ENCODE assay signal across 13 mouse cellular contexts in the genomic region with DNA sequence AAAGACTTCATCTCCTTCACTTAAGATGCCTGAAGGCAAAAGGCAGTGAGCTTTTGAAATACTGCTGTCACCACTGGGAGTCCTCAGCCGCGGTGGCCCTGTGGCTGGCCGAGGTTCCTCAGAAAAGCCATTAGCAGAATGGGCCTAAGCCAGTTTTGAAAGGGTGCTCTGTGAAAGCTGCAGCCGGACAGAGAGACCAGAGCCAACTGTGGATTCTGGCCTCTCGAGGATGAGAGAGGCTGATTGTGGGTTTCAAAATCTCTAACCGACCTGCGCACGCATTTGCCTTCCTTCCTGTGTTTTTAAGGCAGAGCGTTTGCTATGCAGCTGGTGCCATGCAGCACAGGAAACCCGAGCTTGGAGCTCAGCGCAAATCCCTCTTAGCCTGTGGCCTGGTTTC. TPM values are rescaled to one million over a fixed set of nuclear protein-coding genes. Genes with fewer than 3 reads are reported as not detected.
DNase-seq lines count a peak whose midpoint lies in the region; ATAC-seq and TF ChIP-seq lines count a peak whose summit lies in the region.
"Had no signal": no experiment of that assay in that cellular context is flagged by ENCODE, and none has a peak within 500 bp of the region (broad histone marks: within the 10 kb centered on the region; RNA-seq: fewer than 3 reads in every experiment).

No protein-coding gene starts in this region.

- no peaks in the 10 kb centered on the region for H3K9me3 ChIP-seq in kidney, embryonic 16.5 days (ENCODE audit: low read length)
- H3K9me3 ChIP-seq in liver, postnatal 0 days (ENCODE audit: low read length), result no peaks in the 10 kb centered on the region
- H3K9me3 ChIP-seq in intestine, embryonic 16.5 days (ENCODE audit: control insufficient read depth, low read length), result no peaks in the 10 kb centered on the region
- H3K9me3 ChIP-seq in midbrain, embryonic 16.5 days (replicated peaks; ENCODE audit: control insufficient read depth, low read length, poor library complexity, severe bottlenecking), result no peaks in the 10 kb centered on the region
- no peaks in the 10 kb centered on the region for H3K9me3 ChIP-seq in kidney, embryonic 15.5 days (replicated peaks)
- H3K9me3 ChIP-seq: intestine, embryonic 15.5 days had no signal

- H3K4me1 ChIP-seq in kidney, embryonic 16.5 days (ENCODE audit: insufficient read depth, low read length), result peaks cover 94% of the 10 kb centered on the region
- H3K4me1 ChIP-seq in liver, postnatal 0 days (ENCODE audit: insufficient read depth), result peaks cover 71% of the 10 kb centered on the region
- peaks cover 71% of the 10 kb centered on the region for H3K4me1 ChIP-seq in intestine, embryonic 16.5 days (ENCODE audit: control insufficient read depth, insufficient read depth, low read length)
- peaks cover 4% of the 10 kb centered on the region for H3K4me1 ChIP-seq in midbrain, embryonic 16.5 days (ENCODE audit: control insufficient read depth, insufficient read depth, low read length)
- H3K4me1 ChIP-seq in kidney, embryonic 15.5 days, result peaks cover 99% of the 10 kb centered on the region

- no peak overlapping the region for H3K4me2 ChIP-seq in kidney, embryonic 16.5 days (replicated peaks; ENCODE audit: low read depth, low read length)
- peak overlapping the region; percentile 15; the same call in 1 of the 2 replicates for H3K4me2 ChIP-seq in liver, postnatal 0 days (ENCODE audit: low read depth, low read length)
- no peak overlapping the region for H3K4me2 ChIP-seq in intestine, embryonic 16.5 days (ENCODE audit: low read depth, low read length)
- no peak overlapping the region for H3K4me2 ChIP-seq in midbrain, embryonic 16.5 days (ENCODE audit: low read length)
- no peak overlapping the region for H3K4me2 ChIP-seq in kidney, embryonic 15.5 days
- H3K4me2 ChIP-seq: intestine, embryonic 15.5 days had no signal

- no peak for TF ChIP-seq EP300 in liver, postnatal 0 days (IDR thresholded peaks at IDR 0.05; ENCODE audit: low read depth)

- H3K36me3 ChIP-seq in kidney, embryonic 16.5 days (ENCODE audit: insufficient read depth, low read length), result peaks cover 13% of the 10 kb centered on the region
- no peaks in the 10 kb centered on the region for H3K36me3 ChIP-seq in liver, postnatal 0 days (replicated peaks; ENCODE audit: insufficient read depth, low read length)
- no peaks in the 10 kb centered on the region for H3K36me3 ChIP-seq in intestine, embryonic 16.5 days (ENCODE audit: control insufficient read depth, insufficient read depth, low read length)
- no peaks in the 10 kb centered on the region for H3K36me3 ChIP-seq in midbrain, embryonic 16.5 days (ENCODE audit: control insufficient read depth, insufficient read depth, low read length)
- peaks cover 16% of the 10 kb centered on the region; the same call in 1 of the 2 replicates for H3K36me3 ChIP-seq in kidney, embryonic 15.5 days
- H3K36me3 ChIP-seq: intestine, embryonic 15.5 days had no signal

- TF ChIP-seq CTCF in liver, postnatal 0 days (IDR thresholded peaks at IDR 0.05; ENCODE audit: low read depth), result no peak

- H3K4me3 ChIP-seq in kidney, embryonic 16.5 days (ENCODE audit: low read length), result no peak overlapping the region
- no peak overlapping the region for H3K4me3 ChIP-seq in liver, postnatal 0 days (ENCODE audit: low read depth, low read length)
- no peak overlapping the region for H3K4me3 ChIP-seq in intestine, embryonic 16.5 days (ENCODE audit: low read length)
- no peak overlapping the region for H3K4me3 ChIP-seq in midbrain, embryonic 16.5 days (ENCODE audit: low read depth, low read length)
- no peak overlapping the region for H3K4me3 ChIP-seq in kidney, embryonic 15.5 days (replicated peaks)
- H3K4me3 ChIP-seq: intestine, embryonic 15.5 days; left cerebral cortex, adult 2 months had no signal

- 0 out of 2 replicates have a peak overlapping the region, but pooled peaks have one; percentile 2 for H3K9ac ChIP-seq in kidney, embryonic 16.5 days (replicated peaks; ENCODE audit: low read length)
- no peak overlapping the region for H3K9ac ChIP-seq in liver, postnatal 0 days (replicated peaks)
- no peak overlapping the region for H3K9ac ChIP-seq in intestine, embryonic 16.5 days (ENCODE audit: low read depth, low read length)
- H3K9ac ChIP-seq in midbrain, embryonic 16.5 days (ENCODE audit: low read depth, low read length), result no peak overlapping the region
- H3K9ac ChIP-seq in kidney, embryonic 15.5 days, result no peak overlapping the region
- H3K9ac ChIP-seq: intestine, embryonic 15.5 days had no signal

- 54% methylated on average over 11 of the region's 11 CpGs for WGBS in kidney, embryonic 16.5 days
- WGBS in liver, postnatal 0 days (ENCODE audit: insufficient replicate concordance), result 33% methylated on average over 11 of the region's 11 CpGs
- WGBS in intestine, embryonic 16.5 days, result 72% methylated on average over 11 of the region's 11 CpGs
- WGBS in midbrain, embryonic 16.5 days, result 79% methylated on average over 11 of the region's 11 CpGs
- WGBS in kidney, embryonic 15.5 days, result 54% methylated on average over 11 of the region's 11 CpGs

- no peak for ATAC-seq in kidney, embryonic 16.5 days (ENCODE audit: low FRiP score, low TSS enrichment)
- ATAC-seq in CD4-positive, CD25-positive, alpha-beta regulatory T cell, adult 4 months, result peak; percentile 30
- ATAC-seq in liver, postnatal 0 days, result no peak
- no peak for ATAC-seq in intestine, embryonic 16.5 days
- ATAC-seq in midbrain, embryonic 16.5 days, result no peak
- no peak for ATAC-seq in kidney, embryonic 15.5 days (replicated peaks; ENCODE audit: low FRiP score)
- ATAC-seq: intestine, embryonic 15.5 days had no signal

- no peaks in the 10 kb centered on the region for H3K27me3 ChIP-seq in kidney, embryonic 16.5 days (ENCODE audit: insufficient read depth, low read length)
- no peaks in the 10 kb centered on the region for H3K27me3 ChIP-seq in liver, postnatal 0 days (ENCODE audit: insufficient read depth, low read length)
- H3K27me3 ChIP-seq in intestine, embryonic 16.5 days (replicated peaks; ENCODE audit: control insufficient read depth, insufficient read depth, low read length), result no peaks in the 10 kb centered on the region
- no peaks in the 10 kb centered on the region for H3K27me3 ChIP-seq in midbrain, embryonic 16.5 days (ENCODE audit: control insufficient read depth, insufficient read depth, low read depth, low read length)
- no peaks in the 10 kb centered on the region for H3K27me3 ChIP-seq in kidney, embryonic 15.5 days
- H3K27me3 ChIP-seq: intestine, embryonic 15.5 days had no signal

- 0 out of 2 replicates have a peak overlapping the region, but pooled peaks have one; percentile 8 for H3K27ac ChIP-seq in kidney, embryonic 16.5 days (ENCODE audit: low read length)
- H3K27ac ChIP-seq in liver, postnatal 0 days (ENCODE audit: low read depth), result peak overlapping the region; percentile 77
- H3K27ac ChIP-seq in intestine, embryonic 16.5 days (ENCODE audit: low read length), result no peak overlapping the region
- no peak overlapping the region for H3K27ac ChIP-seq in midbrain, embryonic 16.5 days (ENCODE audit: low read length)
- H3K27ac ChIP-seq in kidney, embryonic 15.5 days, result no peak overlapping the region
- H3K27ac ChIP-seq: intestine, embryonic 15.5 days had no signal

- DNase-seq in kidney, postnatal 4 days, result no peak
- peak; percentile 84 for DNase-seq in 416B (ENCODE audit: low read depth)
- no peak for DNase-seq in liver, postnatal 0 days
- DNase-seq: adrenal gland, adult 8-10 months; cerebellum, adult 11-12 months; retina, postnatal 1 day had no signal

RNA-seq across cellular contexts. Expression of a gene that starts 19.0 kb away (rescaled TPM):
- 27.8 and 27.9 TPM in 2 replicates for polyA plus RNA-seq in kidney, embryonic 16.5 days (2015; fragmentation: Nextera tagmentation; extraction: Ambion mirVana)
- polyA plus RNA-seq in CD4-positive, CD25-positive, alpha-beta regulatory T cell, adult 4 months (2017; shearing (Covaris generic)), result 10 to 100 TPM; 15.6 to 36.9 TPM
- polyA plus RNA-seq in liver, postnatal 0 days (2015; fragmentation: Nextera tagmentation; extraction: Ambion mirVana), result 1.9 and 2.1 TPM in 2 replicates
- polyA plus RNA-seq in intestine, embryonic 16.5 days (2015; fragmentation: Nextera tagmentation; extraction: Ambion mirVana), result 10.9 and 11.8 TPM in 2 replicates
- 5.7 and 6.1 TPM in 2 replicates for polyA plus RNA-seq in midbrain, embryonic 16.5 days (2015; fragmentation: Nextera tagmentation; extraction: Ambion mirVana)
- polyA plus RNA-seq in kidney, embryonic 15.5 days (2015; fragmentation: Nextera tagmentation; extraction: Ambion mirVana), result 25.0 and 26.5 TPM in 2 replicates

Comparison
In these comparisons a context has a peak if more than half of its experiments do, and no peak if none do; other contexts are left out.
1. H3K27ac ChIP-seq: peak in kidney, embryonic 16.5 days (single experiment) and liver, postnatal 0 days (single experiment); none in intestine, embryonic 16.5 days (single experiment), midbrain, embryonic 16.5 days (single experiment) and kidney, embryonic 15.5 days (single experiment).